Mouse (Mus musculus) MEL (cell line): ENCODE data around the gene Tgfbrap1. TPM values are rescaled to one million over a fixed set of nuclear protein-coding genes. Genes with fewer than 3 reads are reported as not detected.

Experiments used
- DNase-seq: peaks from one replicate; pipeline ENCODE4 v3.0.0; 2011; ENCODE audit warnings: low read depth, low spot score
- H3K27ac ChIP-seq: 2 replicates; pipeline ENCODE4 v1.5.1; 2012; ENCODE audit warnings: low read depth, mild to moderate bottlenecking, control low read depth, low read length, moderate library complexity; ENCODE audit not compliant: control insufficient read depth
- H3K27me3 ChIP-seq, 2 experiments: fragments of 150-350 bp in 1 of 2; sonication (generic) in 1 of 2; 2 replicates each; pipeline ENCODE4 v1.6.1; 2012; ENCODE audit warnings: low read length in 2 of 2, mild to moderate bottlenecking in 2 of 2, improper control_type of control experiment in 1 of 2, moderate library complexity in 1 of 2; ENCODE audit not compliant: insufficient read depth in 2 of 2, control insufficient read depth in 1 of 2
- H3K36me3 ChIP-seq, 2 experiments: 2 replicates each; pipeline ENCODE4 v1.6.1; 2012 to 2014; ENCODE audit warnings: low read length in 2 of 2, improper control_type of control experiment in 1 of 2, inconsistent platforms in 1 of 2, mild to moderate bottlenecking in 1 of 2; ENCODE audit not compliant: insufficient read depth in 2 of 2, control insufficient read depth in 1 of 2
- H3K4me1 ChIP-seq, 2 experiments: fragments of 150-350 bp in 1 of 2; sonication (generic) in 1 of 2; 2 replicates each; pipeline ENCODE4 v1.6.1; 2012; ENCODE audit warnings: low read length in 2 of 2, improper control_type of control experiment in 1 of 2, mild to moderate bottlenecking in 1 of 2; ENCODE audit not compliant: insufficient read depth in 2 of 2, control insufficient read depth in 1 of 2
- H3K4me3 ChIP-seq, 2 experiments: fragments of 150-350 bp in 1 of 2; sonication (generic) in 1 of 2; 2 replicates each; pipeline ENCODE4 v1.5.1; 2012; ENCODE audit warnings: low read depth in 2 of 2, low read length in 2 of 2, mild to moderate bottlenecking in 2 of 2, moderate library complexity in 2 of 2, control low read depth in 1 of 2, improper control_type of control experiment in 1 of 2; ENCODE audit not compliant: control insufficient read depth in 1 of 2, insufficient read depth in 1 of 2
- H3K79me2 ChIP-seq: 2 replicates; pipeline ENCODE4 v1.6.1; 2012; ENCODE audit warnings: mild to moderate bottlenecking, low read length, moderate library complexity; ENCODE audit not compliant: control insufficient read depth, poor library complexity, insufficient read depth
- H3K9ac ChIP-seq: 2 replicates; pipeline ENCODE4 v1.6.1; 2012; ENCODE audit warnings: low read depth, mild to moderate bottlenecking, control low read depth, low read length, moderate library complexity; ENCODE audit not compliant: control insufficient read depth, poor library complexity, severe bottlenecking
- H3K9me3 ChIP-seq: fragments of 150-350 bp; sonication (generic); replicated peaks from 2 replicates; pipeline ENCODE4 v1.6.1; 2012; ENCODE audit warnings: mild to moderate bottlenecking, low read length, improper control_type of control experiment, moderate library complexity; ENCODE audit not compliant: insufficient read depth
- CHD2 ChIP-seq: IDR thresholded peaks from 2 replicates; pipeline ENCODE4 v1.6.1; 2011; ENCODE audit warnings: low read length, improper control_type of control experiment
- CTCF ChIP-seq, 3 experiments: IDR thresholded peaks in 2 of 3; conservative IDR thresholded peaks in 1 of 3; 2 replicates each; pipeline ENCODE4 v1.5.1; 2011 to 2012; ENCODE audit warnings: low read length in 3 of 3, low read depth in 2 of 3, mild to moderate bottlenecking in 2 of 3, improper control_type of control experiment in 1 of 3, inconsistent platforms in 1 of 3, mixed read lengths in 1 of 3, moderate library complexity in 1 of 3; ENCODE audit not compliant: control insufficient read depth in 1 of 3, insufficient read depth in 1 of 3, poor library complexity in 1 of 3, severe bottlenecking in 1 of 3
- E2F4 ChIP-seq: IDR thresholded peaks from 2 replicates; pipeline ENCODE4 v1.6.1; 2011; ENCODE audit warnings: low read depth, low read length, improper control_type of control experiment, borderline replicate concordance
- GABPA ChIP-seq: IDR thresholded peaks from 2 replicates; pipeline ENCODE4 v1.6.1; 2012; ENCODE audit warnings: low read depth, mild to moderate bottlenecking, inconsistent platforms, low read length, improper control_type of control experiment, moderate library complexity
- HCFC1 ChIP-seq: IDR thresholded peaks from 2 replicates; pipeline ENCODE4 v1.6.1; 2012; ENCODE audit warnings: low read depth, mild to moderate bottlenecking, inconsistent platforms, low read length, improper control_type of control experiment, moderate library complexity
- MAFK ChIP-seq: IDR thresholded peaks from 2 replicates; pipeline ENCODE4 v1.6.1; 2011; ENCODE audit warnings: low read depth, mild to moderate bottlenecking, low read length, improper control_type of control experiment, borderline replicate concordance
- MAX ChIP-seq: IDR thresholded peaks from 2 replicates; pipeline ENCODE4 v1.6.1; 2011; ENCODE audit warnings: low read length, improper control_type of control experiment
- MAZ ChIP-seq: IDR thresholded peaks from 2 replicates; pipeline ENCODE4 v1.6.1; 2012; ENCODE audit warnings: low read depth, mild to moderate bottlenecking, inconsistent platforms, low read length, improper control_type of control experiment
- MXI1 ChIP-seq: IDR thresholded peaks from 2 replicates; pipeline ENCODE4 v1.6.1; 2011; ENCODE audit warnings: mild to moderate bottlenecking, low read depth, low read length, improper control_type of control experiment
- NELFE ChIP-seq: IDR thresholded peaks from 2 replicates; pipeline ENCODE4 v1.6.1; 2011; ENCODE audit warnings: low read depth, low read length, improper control_type of control experiment
- NRF1 ChIP-seq: IDR thresholded peaks from 2 replicates; pipeline ENCODE4 v1.6.1; 2014; ENCODE audit warnings: low read depth, mild to moderate bottlenecking, inconsistent platforms, low read length, improper control_type of control experiment, moderate library complexity; ENCODE audit not compliant: poor library complexity, insufficient read depth, severe bottlenecking
- POLR2AphosphoS2 ChIP-seq: IDR thresholded peaks from 2 replicates; pipeline ENCODE4 v1.6.1; 2011; ENCODE audit warnings: low read length, improper control_type of control experiment
- POLR2AphosphoS5 ChIP-seq: IDR thresholded peaks from 2 replicates; pipeline ENCODE4 v1.6.1; 2012; ENCODE audit warnings: low read depth, borderline replicate concordance, mild to moderate bottlenecking, inconsistent platforms, low read length, moderate library complexity, mixed read lengths
- RAD21 ChIP-seq: IDR thresholded peaks from 2 replicates; pipeline ENCODE4 v1.6.1; 2011; ENCODE audit warnings: mild to moderate bottlenecking, low read depth, low read length, improper control_type of control experiment
- UBTF ChIP-seq: IDR thresholded peaks from 2 replicates; pipeline ENCODE4 v1.6.1; 2012; ENCODE audit warnings: low read depth, mild to moderate bottlenecking, inconsistent platforms, low read length, improper control_type of control experiment, moderate library complexity, borderline replicate concordance; ENCODE audit not compliant: insufficient read depth
- USF1 ChIP-seq: IDR thresholded peaks from 2 replicates; pipeline ENCODE4 v1.6.1; 2014; ENCODE audit warnings: low read depth, mild to moderate bottlenecking, inconsistent platforms, low read length, improper control_type of control experiment, moderate library complexity
- USF2 ChIP-seq, 2 experiments: IDR thresholded peaks; 2 replicates each; pipeline ENCODE4 v1.6.1; 2011 to 2012; ENCODE audit warnings: improper control_type of control experiment in 2 of 2, low read length in 2 of 2, borderline replicate concordance in 1 of 2, inconsistent platforms in 1 of 2, low read depth in 1 of 2, mild to moderate bottlenecking in 1 of 2; ENCODE audit not compliant: insufficient read depth in 1 of 2
- ZC3H11A ChIP-seq: IDR thresholded peaks from 2 replicates; pipeline ENCODE4 v1.6.1; 2012; ENCODE audit warnings: low read depth, mild to moderate bottlenecking, inconsistent platforms, low read length, improper control_type of control experiment
- ZNF384 ChIP-seq: IDR thresholded peaks from 2 replicates; pipeline ENCODE4 v1.6.1; 2012; ENCODE audit warnings: low read depth, mild to moderate bottlenecking, inconsistent platforms, low read length, improper control_type of control experiment
- polyA plus RNA-seq, 2 experiments: library from polyadenylated mRNA; stranded (reverse) in 1 of 2; unstranded in 1 of 2; fragments of >175 nt in 1 of 2; fragments of >200 nt in 1 of 2; gene quantifications; 2 replicates each; pipeline versions ENCODE4 v1.2.1 to v1.2.4; 2012; ENCODE audit warnings: low replicate concordance in 2 of 2, low read depth in 1 of 2; ENCODE audit not compliant: insufficient read length in 2 of 2, insufficient read depth in 1 of 2, missing spikeins in 1 of 2
- total RNA-seq: library from RNA; depleted of rRNA; stranded (reverse); fragments of 300-350 nt; gene quantifications from 2 replicates; pipeline ENCODE4 v1.2.3, GENCODE M21; 2012

The Tgfbrap1 gene
- total and polyA plus RNA-seq, 3 experiments: 9.2 to 17.6 TPM; not detected in 1

GRCm38 (mm10) chr1:43046990-43047389 lies 51.4 kb downstream of the Tgfbrap1 start:
- no peak overlapping the region for H3K4me3 ChIP-seq
- no peak for TF ChIP-seq UBTF
- no peak for TF ChIP-seq MXI1
- TF ChIP-seq USF1: no peak

GRCm38 (mm10) chr1:43045204-43045982 lies 53.0 kb downstream of the Tgfbrap1 start:
- no peaks in the 10 kb centered on the region for H3K4me1 ChIP-seq
- H3K9ac ChIP-seq: no peak overlapping the region
- H3K79me2 ChIP-seq: no peaks in the 10 kb centered on the region
- H3K36me3 ChIP-seq: no peaks in the 10 kb centered on the region
- H3K4me3 ChIP-seq: no peak overlapping the region
- H3K9me3 ChIP-seq: no peaks in the 10 kb centered on the region
- no peaks in the 10 kb centered on the region for H3K27me3 ChIP-seq
- no peak for DNase-seq
- TF ChIP-seq E2F4 (no peak), UBTF (no peak), NELFE (no peak), GABPA (no peak), NRF1 (no peak), MAFK (no peak), MAZ (no peak), POLR2AphosphoS5 (no peak), HCFC1 (no peak), ZNF384 (no peak), POLR2AphosphoS2 (no peak), CTCF (IDR thresholded peaks at IDR 0.05 in 2 of 3, conservative IDR thresholded peaks at IDR 0.05 in 1 of 3; ENCODE audit: control insufficient read depth in 1 of 3, insufficient read depth in 1 of 3, low read depth in 2 of 3, low read length in 3 of 3, poor library complexity in 1 of 3, severe bottlenecking in 1 of 3) (no peak), ZC3H11A (no peak), RAD21 (no peak), MAX (no peak), CHD2 (no peak), USF2 (IDR thresholded peaks at IDR 0.05; ENCODE audit: borderline replicate concordance in 1 of 2, insufficient read depth in 1 of 2, low read depth in 1 of 2, low read length in 2 of 2) (no peak)
- no peak overlapping the region for H3K27ac ChIP-seq

More at GRCm38 (mm10) chr1:43046990-43047389, 51.4 kb downstream of the Tgfbrap1 start:
- Histone ChIP-seq H3K9ac (no peak overlapping the region), H3K4me1 (no peaks in the 10 kb centered on the region), H3K27me3 (no peaks in the 10 kb centered on the region), H3K27ac (no peak overlapping the region), H3K79me2 (no peaks in the 10 kb centered on the region), H3K9me3 (no peaks in the 10 kb centered on the region), H3K36me3 (no peaks in the 10 kb centered on the region)
- no peak for DNase-seq
